ENCODE assay signal across 11 mouse cellular contexts in genomic region chr17:34881683-34882310, GRCm38 (mm10). TPM values are rescaled to one million over a fixed set of nuclear protein-coding genes. Genes with fewer than 3 reads are reported as not detected.
DNase-seq lines count a peak whose midpoint lies in the region; ATAC-seq and TF ChIP-seq lines count a peak whose summit lies in the region.
"Had no signal": no experiment of that assay in that cellular context is flagged by ENCODE, and none has a peak within 500 bp of the region (broad histone marks: within the 10 kb centered on the region; RNA-seq: fewer than 3 reads in every experiment).

Gene Gm20547 (minus strand): TSS chr17:34882042.

- 8% methylated on average over 15 of the region's 15 CpGs for WGBS in heart, embryonic 12.5 days
- WGBS in intestine, postnatal 0 days: 5% methylated on average over 15 of the region's 15 CpGs
- WGBS in liver, embryonic 11.5 days: 17% methylated on average over 15 of the region's 15 CpGs

- H3K27me3 ChIP-seq in heart, embryonic 12.5 days (replicated peaks): 0 out of 2 replicates have a peak, but pooled peaks cover 8% of the 10 kb centered on the region
- no peaks in the 10 kb centered on the region for H3K27me3 ChIP-seq in intestine, postnatal 0 days (replicated peaks; ENCODE audit: control insufficient read depth, insufficient read depth, low read length)
- no peaks in the 10 kb centered on the region for H3K27me3 ChIP-seq in liver, embryonic 11.5 days (replicated peaks; ENCODE audit: control insufficient read depth, insufficient read depth, low read length)

- H3K9me3 ChIP-seq in heart, embryonic 12.5 days (replicated peaks): no peaks in the 10 kb centered on the region
- H3K9me3 ChIP-seq in intestine, postnatal 0 days (ENCODE audit: control insufficient read depth): no peaks in the 10 kb centered on the region
- H3K9me3 ChIP-seq in liver, embryonic 11.5 days (ENCODE audit: control insufficient read depth, low read length): no peaks in the 10 kb centered on the region

- H3K4me3 ChIP-seq in heart, embryonic 12.5 days: no peak within 1 kb of the TSS
- H3K4me3 ChIP-seq in intestine, postnatal 0 days (ENCODE audit: low read depth, low read length): peak within 1 kb of the TSS; percentile 31
- H3K4me3 ChIP-seq in liver, embryonic 11.5 days (ENCODE audit: low read depth, low read length): 0 out of 2 replicates have a peak within 1 kb of the TSS, but pooled peaks have one; percentile 9

- no peak for TF ChIP-seq CTCF in intestine, postnatal 0 days (IDR thresholded peaks at IDR 0.05; ENCODE audit: low read depth)

- H3K4me1 ChIP-seq in heart, embryonic 12.5 days (replicated peaks): peaks cover 15% of the 10 kb centered on the region
- no peaks in the 10 kb centered on the region; the same call in 1 of the 2 replicates for H3K4me1 ChIP-seq in intestine, postnatal 0 days (replicated peaks; ENCODE audit: control insufficient read depth, insufficient read depth, low read length)
- peaks cover 12% of the 10 kb centered on the region; the same call in 1 of the 2 replicates for H3K4me1 ChIP-seq in liver, embryonic 11.5 days (replicated peaks; ENCODE audit: control insufficient read depth, insufficient read depth, low read length)

- intact Hi-C loops in left cerebral cortex, postnatal 36 days (cut with DNase I): no loop called here

- no peaks in the 10 kb centered on the region for H3K36me3 ChIP-seq in heart, embryonic 12.5 days
- H3K36me3 ChIP-seq in intestine, postnatal 0 days (ENCODE audit: control insufficient read depth, insufficient read depth): no peaks in the 10 kb centered on the region
- H3K36me3 ChIP-seq in liver, embryonic 11.5 days (ENCODE audit: control insufficient read depth, insufficient read depth, low read length): no peaks in the 10 kb centered on the region

- no peak for ATAC-seq in heart, embryonic 12.5 days (ENCODE audit: insufficient number of reproducible peaks, low FRiP score)
- ATAC-seq in intestine, postnatal 0 days: peak; percentile 25; the same call in 1 of the 2 replicates
- ATAC-seq in liver, embryonic 11.5 days (replicated peaks; ENCODE audit: low FRiP score): no peak; the same call in 1 of the 2 replicates

- no peak for DNase-seq in heart, adult 9 months (ENCODE audit: low spot score in 2 of 2)
- peak; percentile 41 for DNase-seq in MN1 (ENCODE audit: low spot score)
- no peak for DNase-seq in liver, embryonic 11.5 days (ENCODE audit: low spot score)
- DNase-seq in left cerebral cortex, postnatal 36 days (ENCODE audit: low spot score in 2 of 2): no peak
- no peak for DNase-seq in cerebellum, postnatal 10 days
- DNase-seq in frontal cortex, postnatal 36 days (ENCODE audit: low spot score in 2 of 2): no peak
- DNase-seq: cerebellum, adult 11-12 months; lung, adult 18-20 months had no signal

- H3K4me2 ChIP-seq in heart, embryonic 12.5 days: peak within 1 kb of the TSS; percentile 50
- peak within 1 kb of the TSS; percentile 60 for H3K4me2 ChIP-seq in intestine, postnatal 0 days (replicated peaks; ENCODE audit: low read depth)
- H3K4me2 ChIP-seq in liver, embryonic 11.5 days: peak within 1 kb of the TSS; percentile 48

- peak within 1 kb of the TSS; percentile 26; the same call in 1 of the 2 replicates for H3K9ac ChIP-seq in heart, embryonic 12.5 days
- peak within 1 kb of the TSS; percentile 37; the same call in 1 of the 2 replicates for H3K9ac ChIP-seq in intestine, postnatal 0 days (ENCODE audit: low read depth, low read length)
- no peak within 1 kb of the TSS; the same call in 1 of the 2 replicates for H3K9ac ChIP-seq in liver, embryonic 11.5 days (ENCODE audit: low read depth, low read length)

- no peak within 1 kb of the TSS for H3K27ac ChIP-seq in heart, embryonic 12.5 days (ENCODE audit: poor library complexity, severe bottlenecking)
- H3K27ac ChIP-seq in intestine, postnatal 0 days (ENCODE audit: low read depth, low read length): peak within 1 kb of the TSS; percentile 54
- H3K27ac ChIP-seq in liver, embryonic 11.5 days (ENCODE audit: low read depth, low read length): no peak within 1 kb of the TSS

RNA-seq across cellular contexts. Expression of gene Gm20547, which starts in this region (rescaled TPM):
- not detected in 2 replicates for polyA plus RNA-seq in heart, embryonic 12.5 days (2016; fragmentation: Nextera tagmentation; extraction: Ambion mirVana)
- polyA plus RNA-seq in intestine, postnatal 0 days (2015; fragmentation: Nextera tagmentation; extraction: Ambion mirVana): not detected in 2 replicates
- 0.09 TPM in 1 of 2 replicates, not detected in the other for polyA plus RNA-seq in liver, embryonic 11.5 days (2014; fragmentation: Nextera tagmentation; extraction: Ambion mirVana)
- not detected for total RNA-seq in left cerebral cortex, postnatal 36 days (2021)
- polyA plus RNA-seq: frontal cortex, adult 2 months had no signal

Comparison
In these comparisons a context has a peak if more than half of its experiments do, and no peak if none do; other contexts are left out.
1. Peak in ATAC-seq, H3K4me3 ChIP-seq, H3K27ac ChIP-seq, H3K9ac ChIP-seq and H3K4me2 ChIP-seq in intestine, postnatal 0 days; RNA of the gene not detected or under 1 TPM.